Mouse (Mus musculus) stomach, postnatal 0 days (tissue): Measurements from ENCODE around the gene Tshz2. TPM values are rescaled to one million over a fixed set of nuclear protein-coding genes. Genes with fewer than 3 reads are reported as not detected.

Experiments
- ATAC-seq: fragments of 200-750 bp; cut with Nextera tagmentation; 2 replicates; pipeline ENCODE4 v1.8.0; 2017; ENCODE audit not compliant: low FRiP score, low TSS enrichment
- DNase-seq: peaks from one replicate; pipeline ENCODE4 v3.0.0-alpha.2; 2016; ENCODE audit warnings: low spot score
- H3K27ac ChIP-seq: fragments of 300-500 bp; sonication (generic); replicated peaks from 2 replicates; pipeline ENCODE4 v1.5.1; 2014; ENCODE audit warnings: mild to moderate bottlenecking, control low read depth
- H3K27me3 ChIP-seq: fragments of 300-500 bp; sonication (generic); 2 replicates; pipeline ENCODE4 v1.6.1; 2014; ENCODE audit warnings: low read length; ENCODE audit not compliant: control insufficient read depth, insufficient read depth
- H3K36me3 ChIP-seq: fragments of 300-500 bp; sonication (generic); 2 replicates; pipeline ENCODE4 v1.6.1; 2014; ENCODE audit warnings: low read length, mixed read lengths; ENCODE audit not compliant: control insufficient read depth, insufficient read depth
- H3K4me1 ChIP-seq: fragments of 300-500 bp; sonication (generic); replicated peaks from 2 replicates; pipeline ENCODE4 v1.6.1; 2014; ENCODE audit warnings: antibody characterized with exemption; ENCODE audit not compliant: control insufficient read depth, insufficient read depth
- H3K4me2 ChIP-seq: fragments of 300-500 bp; sonication (generic); replicated peaks from 2 replicates; pipeline ENCODE4 v1.6.1; 2014; ENCODE audit warnings: low read depth, mild to moderate bottlenecking, control low read depth, moderate library complexity
- H3K4me3 ChIP-seq: fragments of 300-500 bp; sonication (generic); 2 replicates; pipeline ENCODE4 v1.5.1; 2014; ENCODE audit warnings: low read depth, low read length, control low read depth
- H3K9ac ChIP-seq: fragments of 300-500 bp; sonication (generic); 2 replicates; pipeline ENCODE4 v1.6.1; 2014; ENCODE audit warnings: mild to moderate bottlenecking, low read length, control low read depth, mixed read lengths
- H3K9me3 ChIP-seq: fragments of 300-500 bp; sonication (generic); 2 replicates; pipeline ENCODE4 v1.6.1; 2016; ENCODE audit warnings: low read length; ENCODE audit not compliant: control insufficient read depth
- CTCF ChIP-seq: IDR thresholded peaks from 2 replicates; pipeline ENCODE4 v1.5.1; 2016; ENCODE audit warnings: antibody characterized with exemption, low read depth, mild to moderate bottlenecking, moderate library complexity
- EP300 ChIP-seq: optimal IDR thresholded peaks from 2 replicates; pipeline ENCODE3; 2016; ENCODE audit warnings: antibody characterized with exemption
- WGBS: fragments of 180-500 bp; shearing (Covaris S2); extraction: QIAGEN DNeasy Blood & Tissue Kit; methylation state at CpG from one replicate; pipeline ENCODE4 v1.1.7; 2014; 5-methylcytosine and 5-hydroxymethylcytosine counted together
- polyA plus RNA-seq: library from polyadenylated mRNA; unstranded; fragments of >200 nt; fragmentation: Nextera tagmentation; extraction: Ambion mirVana; gene quantifications from 2 replicates; pipeline ENCODE4 v1.2.1, GENCODE M21; 2015

Tshz2 gene
- polyA plus RNA-seq, 1 experiment from 2014 or later, result 6.7 TPM

- DNase-seq, result no peak
- TF ChIP-seq EP300 (no peak), CTCF (no peak)
- H3K4me2 ChIP-seq, result no peak overlapping the region
- H3K9ac ChIP-seq, result no peak overlapping the region
- H3K4me3 ChIP-seq, result no peak overlapping the region
- H3K9me3 ChIP-seq, result no peaks in the 10 kb centered on the region
- H3K27me3 ChIP-seq, result no peaks in the 10 kb centered on the region
- ATAC-seq, result no peak
- H3K27ac ChIP-seq, result no peak overlapping the region
- WGBS, result 69% methylated on average over 12 of the region's 12 CpGs
- H3K4me1 ChIP-seq, result no peaks in the 10 kb centered on the region
- no peaks in the 10 kb centered on the region for H3K36me3 ChIP-seq
These were observed 422.1 kb downstream of the Tshz2 start for GRCm38 (mm10) chr2:170054943-170055342.

GRCm38 (mm10) chr2:170055413-170055812, 422.6 kb downstream of the Tshz2 start:
- no peaks in the 10 kb centered on the region for H3K4me1 ChIP-seq
- H3K9ac ChIP-seq, result no peak overlapping the region
- H3K9me3 ChIP-seq, result no peaks in the 10 kb centered on the region
- no peak for TF ChIP-seq EP300
- TF ChIP-seq CTCF, result peak; percentile 87
- H3K4me3 ChIP-seq, result no peak overlapping the region
- 41% methylated on average over 9 of the region's 9 CpGs for WGBS
- H3K27me3 ChIP-seq, result no peaks in the 10 kb centered on the region
- ATAC-seq, result no peak
- no peak overlapping the region for H3K4me2 ChIP-seq
- DNase-seq, result peak; percentile 70
- H3K27ac ChIP-seq, result no peak overlapping the region
- H3K36me3 ChIP-seq, result no peaks in the 10 kb centered on the region

GRCm38 (mm10) chr2:170058774-170059173, 426.0 kb downstream of the Tshz2 start:
- Histone ChIP-seq H3K4me3 (no peak overlapping the region), H3K27ac (no peak overlapping the region), H3K4me1 (no peaks in the 10 kb centered on the region), H3K36me3 (no peaks in the 10 kb centered on the region), H3K9ac (no peak overlapping the region), H3K9me3 (no peaks in the 10 kb centered on the region), H3K27me3 (no peaks in the 10 kb centered on the region), H3K4me2 (no peak overlapping the region)
- TF ChIP-seq CTCF (no peak), EP300 (no peak)
- DNase-seq, result no peak
- 53% methylated on average over 14 of the region's 14 CpGs for WGBS
- no peak for ATAC-seq

GRCm38 (mm10) chr2:170060066-170060465, 427.3 kb downstream of the Tshz2 start:
- Histone ChIP-seq H3K9me3 (no peaks in the 10 kb centered on the region), H3K27ac (no peak overlapping the region), H3K4me3 (no peak overlapping the region), H3K4me2 (no peak overlapping the region), H3K27me3 (no peaks in the 10 kb centered on the region), H3K9ac (no peak overlapping the region), H3K36me3 (no peaks in the 10 kb centered on the region), H3K4me1 (no peaks in the 10 kb centered on the region)
- WGBS, result 68% methylated on average over 4 of the region's 4 CpGs
- DNase-seq (peak; percentile 52), ATAC-seq (no peak)
- TF ChIP-seq EP300, result no peak
- peak; percentile 74 for TF ChIP-seq CTCF

GRCm38 (mm10) chr2:170062378-170062777, 429.6 kb downstream of the Tshz2 start:
- H3K36me3 ChIP-seq, result no peaks in the 10 kb centered on the region
- WGBS, result 59% methylated on average over 3 of the region's 3 CpGs

GRCm38 (mm10) chr2:170069976-170070375, 437.2 kb downstream of the Tshz2 start:
- Histone ChIP-seq H3K4me1 (no peaks in the 10 kb centered on the region), H3K4me3 (no peak overlapping the region), H3K27me3 (no peaks in the 10 kb centered on the region), H3K9ac (no peak overlapping the region), H3K9me3 (0 out of 2 replicates have a peak, but pooled peaks cover 3% of the 10 kb centered on the region), H3K36me3 (no peaks in the 10 kb centered on the region), H3K27ac (no peak overlapping the region), H3K4me2 (no peak overlapping the region)
- ATAC-seq (no peak; the same call in 1 of the 2 replicates), DNase-seq (no peak)
- TF ChIP-seq CTCF (no peak), EP300 (no peak)
- 69% methylated on average over 5 of the region's 5 CpGs for WGBS

More at GRCm38 (mm10) chr2:170062378-170062777, 429.6 kb downstream of the Tshz2 start:
- H3K4me3 ChIP-seq, result no peak overlapping the region
- 0 out of 2 replicates have a peak, but pooled peaks cover 3% of the 10 kb centered on the region for H3K9me3 ChIP-seq
- no peak for TF ChIP-seq EP300
- no peak for TF ChIP-seq CTCF
- no peak overlapping the region for H3K4me2 ChIP-seq
- H3K9ac ChIP-seq, result no peak overlapping the region
- H3K4me1 ChIP-seq, result no peaks in the 10 kb centered on the region
- H3K27me3 ChIP-seq, result no peaks in the 10 kb centered on the region
- ATAC-seq (peak; percentile 88), DNase-seq (peak; percentile 45)
- no peak overlapping the region for H3K27ac ChIP-seq
